Mouse (Mus musculus) hindbrain, embryonic 15.5 days (tissue): ENCODE results near the gene Gnb3. TPM values are rescaled to one million over a fixed set of nuclear protein-coding genes. Genes with fewer than 3 reads are reported as not detected.

Experiments used
- ATAC-seq: fragments of 200-750 bp; cut with Nextera tagmentation; 2 replicates; pipeline ENCODE4 v1.8.0; 2017; ENCODE audit warnings: low read depth, moderate number of reproducible peaks, moderate TSS enrichment; ENCODE audit not compliant: low FRiP score
- H3K27ac ChIP-seq: fragments of 300-500 bp; sonication (generic); replicated peaks from 2 replicates; pipeline ENCODE4 v1.5.1; 2015; ENCODE audit warnings: mild to moderate bottlenecking, inconsistent platforms
- H3K27me3 ChIP-seq: fragments of 300-500 bp; sonication (generic); 2 replicates; pipeline ENCODE4 v1.6.1; 2015; ENCODE audit warnings: control low read depth, inconsistent platforms
- H3K36me3 ChIP-seq: fragments of 300-500 bp; sonication (generic); 2 replicates; pipeline ENCODE4 v1.6.1; 2015; ENCODE audit warnings: control low read depth, inconsistent platforms
- H3K4me1 ChIP-seq: fragments of 300-500 bp; sonication (generic); replicated peaks from 2 replicates; pipeline ENCODE4 v1.6.1; 2015; ENCODE audit warnings: control low read depth, inconsistent platforms
- H3K4me2 ChIP-seq: fragments of 300-500 bp; sonication (generic); 2 replicates; pipeline ENCODE4 v1.6.1; 2015; ENCODE audit warnings: moderate library complexity, mild to moderate bottlenecking, inconsistent platforms
- H3K4me3 ChIP-seq: fragments of 300-500 bp; sonication (generic); 2 replicates; pipeline ENCODE4 v1.5.1; 2015; ENCODE audit warnings: mild to moderate bottlenecking, inconsistent platforms
- H3K9ac ChIP-seq: fragments of 300-500 bp; sonication (generic); 2 replicates; pipeline ENCODE4 v1.6.1; 2015; ENCODE audit warnings: inconsistent platforms
- H3K9me3 ChIP-seq: fragments of 300-500 bp; sonication (generic); 2 replicates; pipeline ENCODE4 v1.6.1; 2016; ENCODE audit warnings: control low read depth, inconsistent platforms
- WGBS: fragments of 180-500 bp; shearing (Covaris S2); methylation state at CpG from one replicate; pipeline ENCODE4 v1.1.7; 2015; 5-methylcytosine and 5-hydroxymethylcytosine counted together
- polyA plus RNA-seq: library from polyadenylated mRNA; unstranded; fragments of >200 nt; fragmentation: Nextera tagmentation; extraction: Ambion mirVana; gene quantifications from 2 replicates; pipeline ENCODE4 v1.2.1, GENCODE M21; 2015

The Gnb3 gene
- polyA plus RNA-seq, 1 experiment from 2014 or later, result 0.83 TPM

DNA sequence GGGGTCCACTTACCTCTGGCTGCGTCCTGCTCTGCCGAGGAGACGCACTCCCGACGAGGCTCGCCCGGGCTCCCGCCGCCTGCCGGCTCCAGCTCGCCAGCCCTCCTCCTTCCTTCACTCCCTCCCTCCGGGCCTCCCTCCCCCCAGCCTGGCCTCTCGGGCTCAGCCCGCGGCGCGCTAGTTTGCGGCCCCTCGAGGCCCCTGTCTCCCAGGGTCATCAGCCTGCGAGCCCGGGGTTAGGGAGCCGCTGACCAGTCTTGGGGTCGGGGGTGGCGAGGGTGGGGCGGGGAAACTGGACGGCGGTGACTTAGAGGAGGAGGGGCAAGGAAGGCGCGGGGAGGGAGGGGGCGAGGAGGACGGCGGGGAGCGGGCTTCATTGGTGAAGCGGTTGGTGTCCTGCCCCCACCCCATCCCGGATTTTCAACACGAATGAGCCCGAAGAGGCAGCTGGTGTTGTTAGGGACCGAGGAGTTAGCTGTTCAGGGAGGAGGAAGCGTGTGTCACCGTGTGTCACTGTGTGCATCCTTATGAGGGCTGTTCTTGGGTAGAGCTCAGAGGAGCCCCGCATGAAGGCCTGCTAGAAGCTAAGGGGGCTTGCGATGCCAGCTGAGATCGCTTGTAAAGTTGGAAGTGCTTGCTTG, 23.7 kb upstream of the Gnb3 start, which contains the start of gene Gpr162:
Gpr162 (minus strand) TSS at position 326 of the 641 bp plus-strand sequence.
- Histone ChIP-seq H3K36me3 (no peaks in the 10 kb centered on the region), H3K9ac (peak within 1 kb of the TSS; percentile 84), H3K4me1 (peaks cover 66% of the 10 kb centered on the region), H3K27ac (peak within 1 kb of the TSS; percentile 98), H3K9me3 (no peaks in the 10 kb centered on the region), H3K4me3 (peak within 1 kb of the TSS; percentile 83), H3K4me2 (peak within 1 kb of the TSS; percentile 80), H3K27me3 (no peaks in the 10 kb centered on the region)
- peak; percentile 65 for ATAC-seq
- WGBS, result under 1% methylated on average over 37 of the region's 43 CpGs

GRCm38 (mm10) chr6:124863125-124863657, 23.1 kb upstream of the Gnb3 start:
- H3K4me1 ChIP-seq, result peaks cover 72% of the 10 kb centered on the region
- 0% methylated on average over 14 of the region's 16 CpGs for WGBS

GRCm38 (mm10) chr6:124862406-124863124, 22.5 kb upstream of the Gnb3 start:
- Histone ChIP-seq H3K9me3 (no peaks in the 10 kb centered on the region), H3K27ac (peak overlapping the region; percentile 98), H3K27me3 (no peaks in the 10 kb centered on the region), H3K4me3 (peak overlapping the region; percentile 83), H3K36me3 (no peaks in the 10 kb centered on the region), H3K4me1 (peaks cover 79% of the 10 kb centered on the region), H3K9ac (peak overlapping the region; percentile 84), H3K4me2 (peak overlapping the region; percentile 80)
- WGBS, result 9% methylated on average over 8 of the region's 8 CpGs
- peak; percentile 1; the same call in 1 of the 2 replicates for ATAC-seq

More at GRCm38 (mm10) chr6:124863125-124863657, 23.1 kb upstream of the Gnb3 start:
- H3K27me3 ChIP-seq, result no peaks in the 10 kb centered on the region
- peak overlapping the region; percentile 98 for H3K27ac ChIP-seq
- peak overlapping the region; percentile 83 for H3K4me3 ChIP-seq
- peak overlapping the region; percentile 80 for H3K4me2 ChIP-seq
- ATAC-seq, result peak; percentile 23; the same call in 1 of the 2 replicates
- peak overlapping the region; percentile 84 for H3K9ac ChIP-seq
- H3K36me3 ChIP-seq, result no peaks in the 10 kb centered on the region
- no peaks in the 10 kb centered on the region for H3K9me3 ChIP-seq

GRCm38 (mm10) chr6:124861802-124862201, 21.7 kb upstream of the Gnb3 start:
- peaks cover 79% of the 10 kb centered on the region for H3K4me1 ChIP-seq

DNA sequence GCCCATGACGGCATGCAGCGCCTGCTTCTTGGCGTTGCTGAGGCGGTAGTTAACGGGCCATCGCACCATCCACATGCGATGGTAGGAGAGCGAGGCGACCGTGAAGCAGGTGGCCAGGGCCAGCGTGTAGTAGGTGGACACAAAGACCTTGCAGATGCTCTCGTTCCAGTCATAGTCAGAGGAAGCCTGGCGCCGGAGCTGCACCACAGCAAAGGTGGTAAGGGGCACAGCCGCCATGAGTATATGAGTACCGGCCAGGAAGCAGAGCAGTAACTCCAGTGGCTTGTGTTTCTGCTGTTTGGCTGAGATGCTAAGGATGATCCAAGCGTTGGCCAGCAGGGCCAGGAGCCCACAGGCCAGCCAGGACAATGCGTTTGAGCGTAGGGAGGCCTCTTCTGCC, 21.2 kb upstream of the Gnb3 start:
- H3K4me1 ChIP-seq, result peaks cover 82% of the 10 kb centered on the region
- 76% methylated on average over 19 of the region's 19 CpGs for WGBS
- ATAC-seq, result no peak
- H3K27ac ChIP-seq, result peak overlapping the region; percentile 74; the same call in 1 of the 2 replicates
- H3K27me3 ChIP-seq, result no peaks in the 10 kb centered on the region
- no peaks in the 10 kb centered on the region for H3K9me3 ChIP-seq
- peak overlapping the region; percentile 80 for H3K4me2 ChIP-seq
- peak overlapping the region; percentile 83 for H3K4me3 ChIP-seq
- H3K9ac ChIP-seq, result 0 out of 2 replicates have a peak overlapping the region, but pooled peaks have one; percentile 84
- H3K36me3 ChIP-seq, result no peaks in the 10 kb centered on the region

More at GRCm38 (mm10) chr6:124861802-124862201, 21.7 kb upstream of the Gnb3 start:
- Histone ChIP-seq H3K4me2 (peak overlapping the region; percentile 80), H3K27ac (peak overlapping the region; percentile 98), H3K4me3 (peak overlapping the region; percentile 83), H3K9me3 (no peaks in the 10 kb centered on the region), H3K9ac (peak overlapping the region; percentile 84), H3K36me3 (no peaks in the 10 kb centered on the region), H3K27me3 (no peaks in the 10 kb centered on the region)
- 40% methylated on average over 3 of the region's 3 CpGs for WGBS
- ATAC-seq, result no peak

GRCm38 (mm10) chr6:124860511-124860910, 20.4 kb upstream of the Gnb3 start:
- Histone ChIP-seq H3K4me1 (peaks cover 82% of the 10 kb centered on the region), H3K4me3 (no peak overlapping the region), H3K36me3 (no peaks in the 10 kb centered on the region), H3K4me2 (peak overlapping the region; percentile 80), H3K9ac (peak overlapping the region; percentile 45; the same call in 1 of the 2 replicates), H3K27me3 (no peaks in the 10 kb centered on the region), H3K9me3 (no peaks in the 10 kb centered on the region), H3K27ac (peak overlapping the region; percentile 74; the same call in 1 of the 2 replicates)
- 71% methylated on average over 9 of the region's 9 CpGs for whole genome bisulfite sequencing
- no peak for ATAC-seq

DNA sequence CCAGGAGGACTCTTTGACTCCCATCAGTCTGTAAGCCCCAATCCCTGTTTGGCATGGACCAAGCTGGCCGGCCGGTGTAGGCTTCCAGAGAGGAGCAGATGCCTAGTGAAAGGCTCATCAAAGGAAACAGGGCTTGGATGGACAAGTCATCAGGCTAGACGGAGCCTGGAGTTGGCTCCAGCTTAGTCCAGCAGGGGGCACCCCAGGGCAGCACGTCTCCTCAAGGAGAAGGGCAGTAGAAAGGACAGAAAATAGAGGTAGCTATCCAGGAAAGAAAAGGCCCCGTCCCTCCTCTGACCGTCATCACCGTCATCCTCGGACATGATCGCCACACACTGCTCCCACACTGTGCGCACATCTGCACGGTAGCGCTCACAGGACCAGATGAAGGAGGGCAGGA, 19.6 kb upstream of the Gnb3 start:
- H3K4me1 ChIP-seq, result peaks cover 82% of the 10 kb centered on the region
- H3K9me3 ChIP-seq, result no peaks in the 10 kb centered on the region
- peak overlapping the region; percentile 74 for H3K27ac ChIP-seq
- WGBS, result 6% methylated on average over 12 of the region's 12 CpGs
- no peak for ATAC-seq
- H3K4me3 ChIP-seq, result peak overlapping the region; percentile 5; the same call in 1 of the 2 replicates
- no peaks in the 10 kb centered on the region for H3K36me3 ChIP-seq
- H3K27me3 ChIP-seq, result no peaks in the 10 kb centered on the region
- peak overlapping the region; percentile 80 for H3K4me2 ChIP-seq
- H3K9ac ChIP-seq, result peak overlapping the region; percentile 45

DNA sequence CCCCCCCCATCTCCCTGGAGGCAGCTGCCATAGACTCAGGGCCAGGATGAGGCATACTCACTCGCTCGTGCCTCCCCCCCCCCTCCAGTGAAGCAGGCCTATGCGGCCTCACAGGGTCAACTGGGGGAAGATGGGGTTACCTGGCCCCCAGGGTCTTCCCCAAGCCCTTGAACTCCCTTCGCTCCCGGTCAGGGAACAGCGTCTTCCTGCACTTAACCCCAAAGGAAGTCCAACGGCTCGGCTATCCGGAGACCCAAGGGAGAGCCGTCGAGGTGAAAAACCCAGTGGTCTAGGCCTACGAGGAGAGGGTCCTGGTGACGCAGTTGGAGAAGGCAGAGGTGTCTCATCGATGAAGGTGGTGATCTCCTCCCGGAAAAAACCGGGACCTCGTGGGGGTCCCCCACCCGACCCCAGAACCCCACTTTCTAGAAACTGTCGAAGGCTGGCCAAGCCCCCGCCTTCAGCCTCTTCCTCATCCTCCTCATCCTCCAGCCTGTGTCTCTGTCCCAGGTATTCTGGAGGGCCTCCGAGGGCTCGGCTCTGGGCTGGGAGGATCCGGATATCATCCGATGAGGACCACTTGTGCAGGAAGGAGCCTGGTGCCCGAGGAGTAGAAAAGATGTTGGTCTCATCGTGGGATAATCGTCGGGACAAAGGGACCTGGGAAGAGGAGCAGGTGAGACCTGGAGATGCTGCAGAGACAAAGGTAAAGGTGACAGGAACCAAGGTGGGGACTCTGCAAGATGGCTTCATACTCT, 18.7 kb upstream of the Gnb3 start:
- no peaks in the 10 kb centered on the region for H3K9me3 ChIP-seq
- no peak for ATAC-seq
- peak overlapping the region; percentile 89 for H3K4me2 ChIP-seq
- H3K36me3 ChIP-seq, result no peaks in the 10 kb centered on the region; the same call in 1 of the 2 replicates
- H3K27me3 ChIP-seq, result no peaks in the 10 kb centered on the region
- H3K9ac ChIP-seq, result no peak overlapping the region; the same call in 1 of the 2 replicates
- 75% methylated on average over 28 of the region's 28 CpGs for WGBS
- H3K4me1 ChIP-seq, result peaks cover 79% of the 10 kb centered on the region
- H3K4me3 ChIP-seq, result no peak overlapping the region
- H3K27ac ChIP-seq, result peak overlapping the region; percentile 97

GRCm38 (mm10) chr6:124857840-124858530, 17.9 kb upstream of the Gnb3 start:
- Histone ChIP-seq H3K9ac (peak overlapping the region; percentile 91), H3K4me2 (peak overlapping the region; percentile 89), H3K36me3 (peaks cover 4% of the 10 kb centered on the region), H3K27me3 (no peaks in the 10 kb centered on the region), H3K27ac (peak overlapping the region; percentile 97), H3K4me1 (peaks cover 76% of the 10 kb centered on the region), H3K4me3 (peak overlapping the region; percentile 65), H3K9me3 (no peaks in the 10 kb centered on the region)
- no peak for ATAC-seq
- WGBS, result 19% methylated on average over 26 of the region's 26 CpGs

GRCm38 (mm10) chr6:124856916-124857839, 17.1 kb upstream of the Gnb3 start, which contains the start of gene P3h3:
P3h3 (minus strand) TSS chr6:124857752.
- under 1% methylated on average over 74 of the region's 86 CpGs for WGBS
- H3K9me3 ChIP-seq, result no peaks in the 10 kb centered on the region
- H3K4me1 ChIP-seq, result peaks cover 67% of the 10 kb centered on the region
- peak within 1 kb of the TSS; percentile 91 for H3K9ac ChIP-seq
- H3K27ac ChIP-seq, result peak within 1 kb of the TSS; percentile 97
- no peaks in the 10 kb centered on the region for H3K27me3 ChIP-seq
- peak; percentile 88 for ATAC-seq
- peak within 1 kb of the TSS; percentile 65 for H3K4me3 ChIP-seq
- peak within 1 kb of the TSS; percentile 89 for H3K4me2 ChIP-seq
- H3K36me3 ChIP-seq, result peaks cover 7% of the 10 kb centered on the region
